Mouse (Mus musculus) brain, embryonic 18.5 days (tissue): Measurements from ENCODE around the gene Krt222.

ENCODE experiments used
- DNase-seq: peaks from one replicate; pipeline ENCODE4 v3.0.0-alpha.2; 2012; ENCODE audit warnings: low read depth, low spot score

Krt222 gene

DNA sequence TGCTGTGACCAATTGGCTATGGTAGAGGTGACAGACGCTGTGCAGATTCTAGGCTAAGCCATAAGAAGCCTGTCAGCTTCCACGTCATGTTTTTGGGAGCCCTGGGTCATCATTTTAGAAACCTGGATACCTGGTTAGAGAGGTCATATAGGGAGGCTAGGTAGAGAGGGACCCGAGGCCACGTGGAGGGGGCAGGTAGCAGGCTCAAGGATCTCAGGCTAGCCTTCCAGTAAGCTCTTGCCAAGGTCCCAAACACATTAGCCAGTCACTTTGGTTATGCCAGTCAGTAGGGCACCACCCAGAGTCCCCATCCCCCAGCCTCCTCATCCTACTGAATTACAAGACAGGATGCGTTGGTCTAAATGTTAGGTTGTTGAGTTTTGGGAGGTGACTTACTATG is 1.8 kb downstream of the Krt222 start:
- DNase-seq, result no peak

DNA sequence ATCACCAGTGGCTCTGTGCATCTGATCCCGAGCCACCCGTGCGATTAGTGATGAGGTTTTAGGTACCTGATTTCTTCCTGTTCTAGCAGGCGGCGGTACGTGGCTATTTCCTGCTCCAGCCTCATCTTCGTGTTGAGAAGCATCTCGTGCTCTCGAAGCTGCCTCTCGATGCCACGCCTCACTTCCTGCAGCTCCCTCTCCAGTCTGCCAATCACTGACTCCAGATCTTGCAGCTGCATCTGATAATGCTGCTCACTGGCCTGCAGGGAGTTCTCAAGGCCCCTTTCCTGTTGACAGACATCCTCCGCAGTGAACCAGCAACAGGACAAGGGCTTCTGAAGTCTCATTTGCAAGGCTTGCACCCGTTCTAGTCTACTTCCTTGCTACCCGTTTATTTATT is 5.4 kb downstream of the Krt222 start:
- DNase-seq, result no peak

DNA sequence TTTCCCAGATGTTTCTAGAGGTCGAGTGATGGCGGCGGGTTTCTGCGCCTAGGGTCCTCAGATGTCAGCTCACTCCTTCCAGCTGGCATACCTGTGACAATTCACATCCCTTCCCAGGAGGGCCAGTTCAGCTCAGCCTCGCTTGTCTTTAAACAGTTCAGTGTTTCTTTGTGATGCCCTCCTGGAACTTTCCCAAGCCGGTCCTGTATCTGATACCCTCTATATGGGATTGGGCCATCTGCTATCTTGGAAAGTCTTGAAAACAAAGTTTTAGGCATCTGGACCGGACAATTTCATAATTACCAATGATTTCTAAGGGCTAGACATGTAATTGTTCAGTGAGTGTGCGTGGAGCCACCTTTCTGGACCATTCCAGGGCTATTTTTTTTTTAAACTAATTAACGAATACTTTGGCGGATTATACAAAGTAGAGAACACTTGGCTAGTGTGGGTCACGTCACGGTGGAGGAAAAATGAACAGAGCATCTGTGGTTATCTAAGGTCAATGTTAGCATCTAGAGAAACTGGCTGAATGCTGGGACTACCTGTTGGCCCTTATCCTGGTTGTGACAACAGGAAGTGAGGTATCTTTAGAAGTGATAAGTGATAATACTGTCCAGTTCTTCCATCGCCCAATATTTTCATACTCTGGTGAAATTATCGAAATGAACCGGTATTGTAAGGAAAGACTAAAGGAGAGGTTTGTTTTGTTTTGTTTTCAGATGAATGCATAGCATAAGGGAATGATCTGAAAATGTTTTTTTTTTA is 12.7 kb downstream of the Krt222 start:
- DNase-seq, result no peak

DNA sequence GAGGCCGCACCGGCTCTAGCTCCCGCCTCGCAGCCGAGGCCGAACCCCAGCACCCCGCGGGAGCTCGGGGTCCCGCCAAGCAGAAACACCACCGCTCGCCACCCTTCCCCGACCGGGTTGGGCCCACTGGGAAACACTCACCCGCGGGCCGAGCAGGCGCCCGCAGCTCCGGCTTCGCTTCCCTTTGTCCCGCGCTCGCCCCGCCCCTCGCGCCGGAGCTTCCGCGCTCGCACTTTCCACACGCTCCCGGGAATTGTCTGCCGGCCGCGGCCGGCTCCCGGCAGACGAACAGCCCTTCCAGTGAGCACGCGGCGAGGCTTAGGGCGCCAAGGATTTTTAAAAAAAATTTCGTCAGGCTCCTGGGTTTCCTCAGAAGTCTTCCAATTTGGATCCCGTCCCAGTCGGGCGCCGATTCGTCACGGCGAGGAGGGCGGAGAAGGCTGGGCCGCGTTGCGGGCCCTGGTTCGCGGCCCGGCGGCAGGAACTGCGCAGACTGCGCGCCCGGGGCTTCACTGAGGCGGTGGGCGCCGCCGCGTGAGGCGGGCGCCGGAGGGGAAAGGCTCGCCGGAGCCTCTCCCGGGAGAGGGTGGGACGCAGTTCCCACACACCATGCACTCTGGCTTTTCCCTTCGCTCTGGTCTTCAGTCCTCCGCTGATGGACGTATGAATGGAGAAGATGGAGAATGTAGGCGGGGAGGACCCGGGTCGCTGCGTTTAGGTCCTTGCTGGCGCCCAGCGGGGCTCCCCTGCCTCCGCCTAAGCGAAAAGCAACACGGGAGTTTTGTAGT is 13.4 kb downstream of the Krt222 start, which contains the start of gene Smarce1:
Smarce1 (minus strand) TSS at position 757 of the 788 bp plus-strand sequence.
- peak; percentile 66 for DNase-seq

DNA sequence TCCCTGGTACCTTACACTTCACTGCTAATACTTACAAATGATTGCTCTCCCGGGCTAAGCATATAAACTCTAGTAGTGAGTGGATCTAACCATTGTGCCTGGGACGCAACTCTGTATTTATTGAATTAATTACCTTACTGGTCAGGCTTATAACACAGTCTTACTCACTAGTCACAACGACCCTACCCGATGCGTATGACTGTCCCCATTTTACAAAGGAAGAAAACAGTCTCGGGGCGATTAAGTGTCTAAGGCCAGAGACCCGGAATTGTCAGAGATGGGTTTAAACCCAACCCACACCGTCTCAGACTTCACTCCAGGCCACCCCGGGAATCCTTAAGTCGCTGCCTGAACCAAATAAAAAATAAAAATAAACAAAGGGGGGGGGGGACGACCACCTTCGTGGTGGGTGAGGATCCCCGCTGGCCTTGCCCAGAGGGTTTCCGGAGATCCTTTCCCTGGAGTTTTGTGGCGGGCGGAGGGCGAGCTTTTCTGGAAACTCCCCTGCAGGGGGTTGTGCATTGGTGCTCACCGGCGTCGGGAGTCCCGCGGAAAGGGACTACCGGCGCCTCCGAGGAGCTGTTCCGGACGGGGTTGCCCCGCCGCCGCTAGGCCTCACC is 14.1 kb downstream of the Krt222 start:
- DNase-seq, result no peak

DNA sequence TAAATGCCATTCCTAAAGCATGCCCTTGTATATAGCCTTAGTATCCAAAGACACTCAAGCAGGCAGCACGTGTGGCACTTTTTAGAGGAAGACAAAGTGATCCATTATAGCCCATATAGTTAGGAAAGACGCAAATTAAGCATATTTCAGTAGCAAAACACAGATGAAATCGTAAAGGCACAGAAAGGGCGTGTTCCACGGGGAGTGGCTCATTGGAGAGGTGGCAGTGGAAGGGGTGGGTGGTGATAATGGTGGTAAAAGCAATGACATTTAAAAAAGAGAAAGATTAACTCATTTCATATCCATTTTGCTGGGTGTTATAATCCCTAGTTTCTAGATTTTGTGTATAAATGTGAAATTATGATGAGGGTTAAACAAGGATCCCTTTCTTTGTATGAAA is 17.6 kb downstream of the Krt222 start:
- no peak for DNase-seq

DNA sequence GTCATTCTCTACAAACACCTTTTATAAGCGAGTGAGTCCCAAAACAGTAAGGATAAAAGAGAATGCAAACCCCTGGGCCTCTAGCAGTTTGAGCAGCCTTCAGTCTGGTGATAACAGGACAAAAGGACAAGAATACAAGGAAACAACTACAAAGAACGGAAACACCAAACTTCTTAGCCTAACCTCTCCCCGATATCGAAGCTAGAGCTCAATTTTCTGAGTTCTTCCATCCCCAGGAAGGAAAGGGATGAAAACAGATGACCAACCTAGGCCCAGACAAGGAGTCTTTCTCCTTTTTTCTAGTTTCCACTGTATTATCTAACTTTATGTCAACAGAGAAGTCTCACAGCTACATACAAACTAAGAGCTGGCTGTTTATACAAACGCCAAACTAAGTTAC is 20.6 kb downstream of the Krt222 start:
- no peak for DNase-seq

DNA sequence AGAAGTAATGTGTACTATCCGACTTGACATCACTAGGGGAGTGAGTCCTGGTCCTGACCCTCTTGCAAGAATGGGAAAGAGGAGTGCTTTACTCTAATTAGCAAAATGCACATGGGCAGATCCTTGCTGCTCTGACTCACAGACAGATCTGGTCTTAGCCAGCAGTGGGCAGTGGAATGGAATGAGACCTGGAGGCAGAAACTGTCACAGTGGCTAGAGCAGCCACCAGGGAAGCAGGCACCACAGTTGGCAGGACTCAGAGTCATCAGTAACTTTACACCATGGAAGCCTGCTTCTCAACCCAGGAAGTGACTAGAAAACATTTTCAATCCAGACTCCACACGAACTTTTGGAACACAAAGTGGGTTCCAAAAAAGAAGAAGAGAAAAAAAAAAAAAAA is 22.1 kb downstream of the Krt222 start:
- DNase-seq, result no peak

DNA sequence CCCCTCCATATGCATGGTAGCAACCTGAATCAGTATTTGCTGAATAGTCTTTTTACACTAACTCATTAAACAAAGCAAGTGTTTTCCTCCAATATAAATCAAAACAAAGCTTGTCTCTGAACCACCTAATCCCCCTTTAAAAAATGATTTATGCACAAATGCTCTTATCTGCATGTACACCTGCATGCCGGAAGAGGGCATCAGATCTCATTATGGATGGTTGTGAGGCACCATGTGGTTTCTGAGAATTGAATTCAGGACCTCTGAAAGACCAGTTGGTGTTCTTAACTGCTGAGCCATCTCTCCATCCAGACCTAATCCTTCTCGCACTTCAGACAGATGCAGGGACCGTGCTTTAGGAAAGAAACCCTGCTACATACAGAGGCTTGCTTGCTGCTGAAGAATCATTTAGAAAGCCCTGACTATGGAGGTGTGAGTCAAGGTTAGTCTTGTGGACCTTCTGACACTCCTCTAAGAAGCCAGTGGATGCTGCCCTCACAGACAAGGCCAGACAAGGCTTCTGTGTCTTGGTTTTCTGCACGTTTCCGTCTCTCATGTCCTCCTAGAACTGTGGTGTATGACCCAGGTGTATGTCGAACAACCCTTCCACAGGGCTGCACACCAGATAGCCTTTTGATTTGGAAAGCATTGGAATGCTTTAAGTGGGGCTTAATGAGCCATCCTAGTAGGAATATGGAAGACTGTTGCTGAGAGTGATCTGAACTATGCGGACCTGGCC is 26.5 kb downstream of the Krt222 start:
- no peak for DNase-seq

DNA sequence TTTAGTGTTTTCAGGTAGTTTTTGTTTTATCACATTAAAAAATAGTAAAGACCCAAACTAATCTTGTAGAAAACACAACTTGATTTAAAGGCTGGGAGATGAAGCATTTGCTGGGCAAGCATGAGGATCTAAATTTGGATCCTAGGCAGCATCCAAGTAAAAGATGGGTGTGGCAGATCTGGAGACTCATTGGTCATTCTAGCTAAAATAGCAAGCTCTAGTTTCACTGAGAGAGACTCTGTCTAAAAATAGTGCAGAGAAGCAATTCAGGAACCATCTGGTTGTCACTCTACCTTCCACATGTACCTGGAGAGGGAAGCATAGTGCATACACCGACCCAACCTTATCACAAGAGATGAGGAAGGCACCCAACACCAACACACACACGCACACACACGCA is 27.7 kb downstream of the Krt222 start:
- DNase-seq, result no peak

DNA sequence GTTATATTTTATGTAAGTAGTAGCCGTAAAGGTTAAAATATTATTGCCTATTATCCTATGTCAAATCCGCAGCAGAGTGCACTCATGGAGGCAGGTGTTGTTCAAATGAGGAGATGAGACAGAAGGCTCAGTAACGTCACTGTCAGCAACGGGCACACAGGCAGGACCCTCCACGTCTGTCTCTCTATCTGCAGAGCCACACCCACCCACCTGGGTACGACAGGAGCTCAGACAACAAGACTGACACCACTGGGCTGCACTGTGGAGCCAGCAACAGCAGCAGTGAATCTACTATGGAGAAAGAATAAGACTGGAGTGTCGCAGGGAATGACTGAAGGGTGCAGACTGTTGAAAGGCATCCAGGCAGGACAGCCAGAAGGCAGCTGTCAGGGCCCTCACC is 31.2 kb downstream of the Krt222 start:
- no peak for DNase-seq

DNA sequence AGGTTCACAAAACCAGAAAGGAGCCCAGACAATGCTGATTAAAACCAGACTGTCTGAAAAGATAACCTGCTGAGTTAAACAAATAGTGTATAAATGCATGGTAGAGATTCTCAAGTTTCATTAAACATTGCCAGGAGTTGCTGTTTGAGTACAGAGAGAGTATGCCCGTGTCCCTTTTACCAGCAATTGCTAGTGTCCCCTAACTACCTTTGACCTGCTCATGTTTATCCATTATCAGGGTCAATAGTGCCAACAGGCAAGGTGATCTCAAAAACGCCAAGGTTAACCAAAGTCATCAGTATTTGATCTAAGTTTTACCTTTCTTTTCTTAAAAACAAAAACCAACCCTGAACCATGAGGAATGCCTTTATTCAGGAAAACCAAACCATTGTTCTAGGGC is 31.9 kb downstream of the Krt222 start:
- DNase-seq, result no peak

DNA sequence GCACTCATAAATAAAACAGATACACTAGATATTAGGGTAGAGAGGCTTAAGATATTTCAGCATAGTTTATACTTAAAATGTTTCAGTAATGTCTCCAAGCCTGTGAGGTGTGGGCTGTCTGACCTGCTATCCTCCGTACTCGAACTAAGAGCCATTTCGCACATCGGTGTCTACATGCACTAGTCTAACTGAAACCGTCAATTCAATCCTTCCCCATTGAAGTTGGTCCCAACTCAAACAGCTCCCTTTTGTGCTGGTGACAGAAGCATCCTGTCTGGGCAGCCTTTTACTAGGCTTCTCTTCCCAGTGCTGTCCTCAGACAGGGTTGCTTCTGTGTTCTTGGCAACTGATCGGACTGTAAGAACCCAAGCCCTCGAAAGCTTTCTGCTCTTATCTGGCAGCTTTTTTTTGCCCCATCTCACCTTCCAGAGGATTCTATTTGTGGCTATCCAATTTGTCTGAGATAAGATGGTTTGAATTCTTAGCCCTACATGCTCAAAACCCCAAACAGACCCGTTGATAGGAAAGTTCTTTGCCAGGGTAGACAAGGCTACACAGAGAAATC is 35.7 kb downstream of the Krt222 start:
- no peak for DNase-seq

DNA sequence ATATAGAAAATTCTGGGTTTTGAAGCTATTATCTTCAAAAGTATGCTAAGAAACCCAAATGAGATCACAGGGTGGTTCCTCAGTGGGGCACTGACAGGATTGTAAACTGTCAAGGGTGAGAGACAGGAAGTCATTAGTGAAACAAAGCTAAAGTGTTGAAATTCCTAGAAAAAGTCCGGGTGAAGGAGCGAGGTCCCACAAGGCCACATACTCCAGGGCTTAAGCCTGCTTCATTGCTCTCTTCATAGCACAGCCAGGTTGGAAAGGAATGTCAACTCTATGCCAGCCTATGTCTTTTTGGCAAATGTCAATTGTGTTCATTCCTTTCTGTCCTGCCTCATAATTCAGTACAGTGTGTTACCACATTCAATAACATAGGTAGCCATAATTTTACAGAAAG is 36.4 kb downstream of the Krt222 start:
- DNase-seq, result no peak

DNA sequence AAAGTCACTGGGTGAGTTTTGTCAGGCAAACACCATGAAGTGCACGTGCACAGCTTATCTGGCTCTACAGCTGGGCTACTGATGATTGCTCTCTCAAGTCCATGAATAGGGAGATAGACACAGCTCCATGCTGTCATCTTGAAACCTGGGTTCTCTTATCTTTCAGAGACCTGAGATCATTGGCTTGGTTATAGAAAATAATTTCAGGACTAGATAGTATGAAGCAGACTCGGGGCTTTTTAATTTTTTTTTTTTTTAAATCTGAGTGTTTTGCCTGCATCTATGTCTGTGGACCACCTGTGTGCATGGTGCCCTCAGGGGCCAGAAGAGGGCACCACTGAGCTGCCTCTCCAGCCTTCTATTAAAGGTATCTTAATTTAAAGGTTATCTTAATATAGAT is 36.9 kb downstream of the Krt222 start:
- no peak for DNase-seq

DNA sequence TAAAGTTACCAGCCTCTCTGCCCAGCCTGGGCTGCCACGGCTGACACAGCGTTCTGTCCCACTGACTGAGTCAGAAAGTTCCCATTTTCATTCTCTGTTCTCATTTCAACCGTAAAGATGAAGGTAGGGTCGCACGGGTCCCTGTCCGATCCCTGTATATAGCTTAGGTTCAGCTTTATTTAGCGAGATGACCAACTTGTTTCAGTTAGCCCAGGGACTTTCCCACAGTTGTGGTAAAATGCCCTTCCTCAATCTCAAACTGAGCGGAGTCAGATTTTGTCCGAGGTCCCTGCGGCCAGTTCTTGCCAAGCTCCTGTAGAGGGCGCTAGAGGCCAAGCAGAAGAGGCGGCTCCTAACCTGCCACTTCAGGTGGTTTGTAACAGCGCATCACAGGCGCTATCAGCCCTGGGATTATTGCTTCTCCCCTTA is 54.7 kb downstream of the Krt222 start:
- no peak for DNase-seq

DNA sequence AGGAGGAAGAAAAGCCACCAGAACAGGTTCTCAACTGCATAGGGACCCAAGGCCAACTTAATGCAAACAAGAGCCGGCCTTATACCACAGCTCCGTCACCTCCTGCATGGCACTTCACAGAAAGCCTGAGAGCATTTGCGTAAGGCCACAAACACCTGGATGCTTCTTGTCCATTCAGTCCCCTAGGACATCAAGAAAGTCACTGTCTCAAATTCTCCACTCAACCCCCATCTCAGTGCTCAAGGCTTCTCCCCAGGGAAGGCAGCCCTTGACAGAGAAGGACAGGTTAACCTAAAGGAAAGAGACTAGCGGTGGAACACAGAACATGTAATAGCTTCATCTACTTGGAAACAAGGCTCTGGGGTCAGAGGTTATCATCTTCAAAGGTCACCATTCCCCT is 56.5 kb downstream of the Krt222 start:
- DNase-seq, result no peak

DNA sequence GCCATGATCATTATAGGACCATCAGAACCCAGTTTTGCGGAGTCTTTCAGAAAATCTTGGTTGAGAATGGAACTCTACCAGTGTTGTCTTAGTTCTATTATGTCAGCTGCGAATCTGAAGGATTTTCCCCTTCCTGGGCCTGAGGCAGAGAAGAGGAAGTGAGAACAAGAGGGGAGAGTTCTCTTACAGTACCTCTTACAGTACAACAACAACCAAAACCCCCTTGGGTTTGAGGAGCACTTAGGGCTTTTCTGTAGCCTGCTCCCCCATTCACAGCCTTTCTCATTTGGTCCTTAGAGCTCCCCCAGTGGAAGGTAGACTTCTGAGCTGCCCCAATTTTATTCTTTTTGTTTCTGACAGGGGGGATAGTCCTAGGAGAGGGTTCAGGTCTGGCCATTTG is 57.0 kb downstream of the Krt222 start:
- DNase-seq, result no peak
